Mouse (Mus musculus) heart, adult 2 months (tissue): ENCODE measurements at regions not wholly inside any gene's neighbourhood (a gene's known extent, or its start where the extent isn't known, plus 50 kb on each side); places are given as distances from the start of the nearest gene placed in this dataset.

Experiments used
- CTCF ChIP-seq: fragments of 200-600 bp; IDR thresholded peaks from 2 replicates; pipeline ENCODE4 v1.8.1; 2022; ENCODE audit warnings: antibody characterized with exemption, mild to moderate bottlenecking, moderate library complexity
- POLR2A ChIP-seq: fragments of 200-500 bp; IDR thresholded peaks from 2 replicates; pipeline ENCODE4 v1.6.1; 2011; ENCODE audit warnings: mild to moderate bottlenecking, low read depth, low read length, control low read depth; ENCODE audit not compliant: insufficient read depth

DNA sequence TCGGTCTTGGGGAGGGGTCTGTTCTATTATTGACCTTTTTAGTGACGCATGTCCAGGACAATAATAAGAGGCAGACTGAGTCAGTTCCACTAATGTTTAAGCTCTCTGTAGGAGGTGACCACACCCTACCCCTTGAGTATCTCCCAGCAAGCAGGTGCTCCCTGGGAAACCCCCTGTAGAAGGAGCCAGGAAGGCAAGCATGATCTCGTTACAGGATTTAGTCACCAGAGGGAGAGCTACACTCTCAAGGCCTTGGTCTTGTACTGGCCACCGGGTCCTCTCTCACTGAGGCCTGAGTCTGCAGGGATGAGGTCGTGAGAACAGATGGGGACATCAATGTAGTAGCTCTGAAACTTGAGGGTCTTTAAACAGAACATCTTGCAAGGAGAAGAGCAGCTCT lies 55.3 kb upstream of the Ccnd2 start:
- no peak for TF ChIP-seq POLR2A
- no peak for TF ChIP-seq CTCF
